Mouse (Mus musculus) liver, embryonic 12.5 days (tissue): ENCODE data around the gene Mkrn1. TPM values are rescaled to one million over a fixed set of nuclear protein-coding genes. Genes with fewer than 3 reads are reported as not detected.

ENCODE experiments used
- ATAC-seq: fragments of 200-750 bp; cut with Nextera tagmentation; 2 replicates; pipeline ENCODE4 v1.8.0; 2017; ENCODE audit warnings: moderate number of reproducible peaks, mild to moderate bottlenecking, moderate library complexity
- H3K27ac ChIP-seq: fragments of 300-500 bp; sonication (generic); 2 replicates; pipeline ENCODE4 v1.5.1; 2016; ENCODE audit warnings: mild to moderate bottlenecking
- H3K27me3 ChIP-seq: fragments of 300-500 bp; sonication (generic); replicated peaks from 2 replicates; pipeline ENCODE4 v1.6.1; 2016; ENCODE audit warnings: mild to moderate bottlenecking, moderate library complexity
- H3K36me3 ChIP-seq: fragments of 300-500 bp; sonication (generic); 2 replicates; pipeline ENCODE4 v1.6.1; 2016; ENCODE audit warnings: mild to moderate bottlenecking, moderate library complexity
- H3K4me1 ChIP-seq: fragments of 300-500 bp; sonication (generic); 2 replicates; pipeline ENCODE4 v1.6.1; 2016
- H3K4me2 ChIP-seq: fragments of 300-500 bp; sonication (generic); 2 replicates; pipeline ENCODE4 v1.6.1; 2016; ENCODE audit warnings: mild to moderate bottlenecking, moderate library complexity
- H3K4me3 ChIP-seq: fragments of 300-500 bp; sonication (generic); 2 replicates; pipeline ENCODE4 v1.5.1; 2016; ENCODE audit warnings: mild to moderate bottlenecking, moderate library complexity
- H3K9ac ChIP-seq: fragments of 300-500 bp; sonication (generic); 2 replicates; pipeline ENCODE4 v1.6.1; 2016; ENCODE audit warnings: mild to moderate bottlenecking, moderate library complexity
- H3K9me3 ChIP-seq: fragments of 300-500 bp; sonication (generic); replicated peaks from 2 replicates; pipeline ENCODE4 v1.6.1; 2016; ENCODE audit warnings: mild to moderate bottlenecking, moderate library complexity
- whole genome bisulfite sequencing: fragments of 180-500 bp; shearing (Covaris S2); methylation state at CpG from one replicate; pipeline ENCODE4 v1.1.7; 2016; ENCODE audit not compliant: insufficient replicate concordance; 5-methylcytosine and 5-hydroxymethylcytosine counted together
- polyA plus RNA-seq: library from polyadenylated mRNA; unstranded; fragments of >200 nt; fragmentation: Nextera tagmentation; extraction: Ambion mirVana; gene quantifications from 2 replicates; pipeline ENCODE4 v1.2.1, GENCODE M21; 2016

Mkrn1 gene
- 160 and 163 TPM in 2 replicates for polyA plus RNA-seq

- ATAC-seq = peak; percentile 89
- peak within 1 kb of the TSS; percentile 96 for H3K27ac ChIP-seq
- WGBS = under 1% methylated on average over 82 of the region's 82 CpGs
- peaks cover 24% of the 10 kb centered on the region for H3K27me3 ChIP-seq
- H3K36me3 ChIP-seq = peaks cover 9% of the 10 kb centered on the region
- H3K4me3 ChIP-seq = peak within 1 kb of the TSS; percentile 98
- no peaks in the 10 kb centered on the region for H3K9me3 ChIP-seq
- peaks cover 73% of the 10 kb centered on the region for H3K4me1 ChIP-seq
- peak within 1 kb of the TSS; percentile 74 for H3K4me2 ChIP-seq
- peak within 1 kb of the TSS; percentile 96 for H3K9ac ChIP-seq
These were observed at the start of gene Mkrn1 for GRCm38 (mm10) chr6:39419851-39420721. Gene Mkrn1, minus strand, starts transcription at chr6:39420462.

GRCm38 (mm10) chr6:39469427-39469826, 49.2 kb upstream of the Mkrn1 start:
- Histone ChIP-seq H3K4me3 (no peak overlapping the region), H3K9me3 (no peaks in the 10 kb centered on the region), H3K9ac (no peak overlapping the region), H3K4me1 (no peaks in the 10 kb centered on the region), H3K36me3 (no peaks in the 10 kb centered on the region), H3K27me3 (no peaks in the 10 kb centered on the region), H3K27ac (no peak overlapping the region), H3K4me2 (no peak overlapping the region)
- 55% methylated on average over 5 of the region's 5 CpGs for WGBS
- no peak for ATAC-seq

- H3K9ac ChIP-seq = no peak overlapping the region
- no peak overlapping the region for H3K27ac ChIP-seq
- 38% methylated on average over 16 of the region's 16 CpGs for WGBS
- H3K36me3 ChIP-seq = no peaks in the 10 kb centered on the region; the same call in 1 of the 2 replicates
- H3K9me3 ChIP-seq = 0 out of 2 replicates have a peak, but pooled peaks cover 4% of the 10 kb centered on the region
- peak overlapping the region; percentile 58 for H3K4me2 ChIP-seq
- H3K4me3 ChIP-seq = peak overlapping the region; percentile 27
- no peak for ATAC-seq
- peaks cover 6% of the 10 kb centered on the region; the same call in 1 of the 2 replicates for H3K4me1 ChIP-seq
- no peaks in the 10 kb centered on the region for H3K27me3 ChIP-seq
These were observed 42.6 kb upstream of the Mkrn1 start for GRCm38 (mm10) chr6:39462621-39463538.

GRCm38 (mm10) chr6:39460040-39460439, 39.8 kb upstream of the Mkrn1 start:
- Histone ChIP-seq H3K36me3 (no peaks in the 10 kb centered on the region; the same call in 1 of the 2 replicates), H3K4me1 (peaks cover 6% of the 10 kb centered on the region; the same call in 1 of the 2 replicates), H3K9me3 (0 out of 2 replicates have a peak, but pooled peaks cover 4% of the 10 kb centered on the region), H3K9ac (no peak overlapping the region), H3K4me2 (no peak overlapping the region), H3K27me3 (no peaks in the 10 kb centered on the region), H3K4me3 (no peak overlapping the region), H3K27ac (no peak overlapping the region)
- 88% methylated on average over 11 of the region's 11 CpGs for WGBS
- no peak for ATAC-seq

GRCm38 (mm10) chr6:39455339-39456160, 35.3 kb upstream of the Mkrn1 start:
- no peaks in the 10 kb centered on the region for H3K4me1 ChIP-seq
- no peak overlapping the region for H3K4me3 ChIP-seq
- no peaks in the 10 kb centered on the region for H3K36me3 ChIP-seq
- H3K27me3 ChIP-seq = no peaks in the 10 kb centered on the region; the same call in 1 of the 2 replicates
- ATAC-seq = no peak
- no peak overlapping the region for H3K9ac ChIP-seq
- H3K9me3 ChIP-seq = 0 out of 2 replicates have a peak, but pooled peaks cover 4% of the 10 kb centered on the region
- WGBS = 62% methylated on average over 8 of the region's 8 CpGs
- H3K27ac ChIP-seq = no peak overlapping the region
- no peak overlapping the region for H3K4me2 ChIP-seq

- H3K4me3 ChIP-seq = no peak overlapping the region
- no peak for ATAC-seq
- H3K9me3 ChIP-seq = no peaks in the 10 kb centered on the region
- H3K4me1 ChIP-seq = no peaks in the 10 kb centered on the region
- no peaks in the 10 kb centered on the region for H3K36me3 ChIP-seq
- no peak overlapping the region for H3K4me2 ChIP-seq
- no peak overlapping the region for H3K27ac ChIP-seq
- WGBS = 51% methylated on average over 2 of the region's 2 CpGs
- no peak overlapping the region for H3K9ac ChIP-seq
- H3K27me3 ChIP-seq = peaks cover 6% of the 10 kb centered on the region; the same call in 1 of the 2 replicates
These were observed 34.4 kb upstream of the Mkrn1 start for GRCm38 (mm10) chr6:39454616-39455015.

GRCm38 (mm10) chr6:39453564-39453963, 33.3 kb upstream of the Mkrn1 start:
- H3K27me3 ChIP-seq = peaks cover 11% of the 10 kb centered on the region; the same call in 1 of the 2 replicates
- H3K4me1 ChIP-seq = no peaks in the 10 kb centered on the region
- ATAC-seq = no peak
- H3K27ac ChIP-seq = no peak overlapping the region
- 62% methylated on average over 4 of the region's 4 CpGs for WGBS
- no peaks in the 10 kb centered on the region for H3K9me3 ChIP-seq
- H3K9ac ChIP-seq = no peak overlapping the region
- H3K4me3 ChIP-seq = no peak overlapping the region
- no peaks in the 10 kb centered on the region for H3K36me3 ChIP-seq
- no peak overlapping the region for H3K4me2 ChIP-seq

- Histone ChIP-seq H3K4me2 (no peak overlapping the region), H3K9ac (no peak overlapping the region), H3K27ac (no peak overlapping the region), H3K4me3 (no peak overlapping the region), H3K36me3 (no peaks in the 10 kb centered on the region), H3K27me3 (peaks cover 11% of the 10 kb centered on the region; the same call in 1 of the 2 replicates), H3K4me1 (no peaks in the 10 kb centered on the region), H3K9me3 (peaks cover 3% of the 10 kb centered on the region; the same call in 1 of the 2 replicates)
- ATAC-seq = no peak
- WGBS = 70% methylated on average over 3 of the region's 3 CpGs
These were observed 30.8 kb upstream of the Mkrn1 start for GRCm38 (mm10) chr6:39451033-39451432.

GRCm38 (mm10) chr6:39450580-39450979, 30.3 kb upstream of the Mkrn1 start:
- H3K4me3 ChIP-seq = no peak overlapping the region
- H3K4me1 ChIP-seq = no peaks in the 10 kb centered on the region
- WGBS = 68% methylated on average over 4 of the region's 4 CpGs
- no peak overlapping the region for H3K4me2 ChIP-seq
- ATAC-seq = no peak
- peaks cover 3% of the 10 kb centered on the region; the same call in 1 of the 2 replicates for H3K9me3 ChIP-seq
- no peak overlapping the region for H3K9ac ChIP-seq
- H3K27ac ChIP-seq = no peak overlapping the region
- no peaks in the 10 kb centered on the region for H3K36me3 ChIP-seq
- H3K27me3 ChIP-seq = peaks cover 11% of the 10 kb centered on the region; the same call in 1 of the 2 replicates

GRCm38 (mm10) chr6:39447429-39448185, 27.3 kb upstream of the Mkrn1 start:
- 47% methylated on average over 4 of the region's 4 CpGs for WGBS
- no peak overlapping the region for H3K4me3 ChIP-seq

More at GRCm38 (mm10) chr6:39447429-39448185, 27.3 kb upstream of the Mkrn1 start:
- H3K36me3 ChIP-seq = no peaks in the 10 kb centered on the region
- H3K4me2 ChIP-seq = no peak overlapping the region
- H3K27me3 ChIP-seq = peaks cover 12% of the 10 kb centered on the region; the same call in 1 of the 2 replicates
- H3K9me3 ChIP-seq = peaks cover 3% of the 10 kb centered on the region; the same call in 1 of the 2 replicates
- no peaks in the 10 kb centered on the region for H3K4me1 ChIP-seq
- H3K9ac ChIP-seq = no peak overlapping the region
- ATAC-seq = no peak
- no peak overlapping the region for H3K27ac ChIP-seq
